Mouse (Mus musculus) ES-Bruce4 (cell line): ENCODE measurements around the gene Tex9.
"Not testable (repeated sequence)": the region's sequence is repeated elsewhere in the genome, so short reads cannot be mapped to it uniquely, and the experiment has no call there.

ENCODE experiments used
- CTCF ChIP-seq: IDR thresholded peaks from one replicate; pipeline ENCODE4 v1.8.1; 2011; ENCODE audit warnings: low read depth, low read length
- POLR2A ChIP-seq: IDR thresholded peaks from one replicate; pipeline ENCODE4 v1.8.1; 2011; ENCODE audit warnings: low read length; ENCODE audit not compliant: insufficient read depth

GRCm38 (mm10) chr9:72454281-72454680 lies 37.7 kb downstream of the Tex9 start:
- not testable (repeated sequence) for TF ChIP-seq POLR2A, CTCF
